Mouse (Mus musculus) G1E (cell line): ENCODE data around the gene Hrh1.

Experiments used
- CTCF ChIP-seq: IDR thresholded peaks from 2 replicates; pipeline ENCODE4 v1.5.1; 2012; ENCODE audit warnings: low read depth, low read length, inconsistent platforms, mixed read lengths
- GATA1 ChIP-seq: IDR thresholded peaks from 2 replicates; pipeline ENCODE4 v1.6.1; 2012; ENCODE audit warnings: borderline replicate concordance, low read length, inconsistent platforms, mixed read lengths
- GATA2 ChIP-seq: IDR thresholded peaks from 2 replicates; pipeline ENCODE4 v1.6.1; 2012; ENCODE audit warnings: low read depth, low read length, inconsistent platforms, borderline replicate concordance
- POLR2AphosphoS5 ChIP-seq: IDR thresholded peaks from 2 replicates; pipeline ENCODE4 v1.6.1; 2012; ENCODE audit warnings: low read depth, low read length, inconsistent platforms; ENCODE audit not compliant: insufficient replicate concordance
- TAL1 ChIP-seq: conservative IDR thresholded peaks from 2 replicates; pipeline ENCODE4 v1.6.1; 2012; ENCODE audit warnings: low read depth, low read length, inconsistent platforms, mixed read lengths

- no peak for TF ChIP-seq CTCF
- TF ChIP-seq GATA1 = no peak
- TF ChIP-seq TAL1 = no peak
- TF ChIP-seq GATA2 = no peak
- TF ChIP-seq POLR2AphosphoS5 = no peak
Measured at GRCm38 (mm10) chr6:114474911-114475310, 77.2 kb downstream of the Hrh1 start.
